Mouse (Mus musculus): ENCODE data around the gene Olfr281.
"Not testable (repeated sequence)": the region's sequence is repeated elsewhere in the genome, so short reads cannot be mapped to it uniquely, and the experiment has no call there.

Olfr281 gene

DNA sequence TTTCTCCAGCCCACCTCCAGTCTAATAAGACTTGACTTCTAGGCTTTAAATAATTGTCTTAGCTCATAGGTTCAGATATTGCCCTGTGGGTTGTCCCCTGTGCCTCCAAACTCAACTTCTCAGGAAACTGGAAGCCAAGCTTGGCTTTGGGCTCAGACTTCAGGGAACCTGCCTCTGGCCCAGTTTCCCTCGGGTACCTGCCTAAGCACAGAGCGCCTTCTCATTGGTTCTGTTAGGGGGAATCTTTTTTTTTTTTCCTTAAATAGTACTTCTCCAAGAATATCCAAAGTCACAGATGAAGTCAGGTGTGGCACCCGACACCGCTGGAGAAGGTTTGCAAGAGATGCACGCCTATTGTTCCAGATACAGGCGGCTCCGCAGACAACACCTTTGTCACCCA, at the start of gene Olfr281:
Olfr281 (plus strand) TSS at position 301 of the 400 bp plus-strand sequence.
- no peak for DNase-seq (ENCODE audit: low spot score in 2 of 2)

DNA sequence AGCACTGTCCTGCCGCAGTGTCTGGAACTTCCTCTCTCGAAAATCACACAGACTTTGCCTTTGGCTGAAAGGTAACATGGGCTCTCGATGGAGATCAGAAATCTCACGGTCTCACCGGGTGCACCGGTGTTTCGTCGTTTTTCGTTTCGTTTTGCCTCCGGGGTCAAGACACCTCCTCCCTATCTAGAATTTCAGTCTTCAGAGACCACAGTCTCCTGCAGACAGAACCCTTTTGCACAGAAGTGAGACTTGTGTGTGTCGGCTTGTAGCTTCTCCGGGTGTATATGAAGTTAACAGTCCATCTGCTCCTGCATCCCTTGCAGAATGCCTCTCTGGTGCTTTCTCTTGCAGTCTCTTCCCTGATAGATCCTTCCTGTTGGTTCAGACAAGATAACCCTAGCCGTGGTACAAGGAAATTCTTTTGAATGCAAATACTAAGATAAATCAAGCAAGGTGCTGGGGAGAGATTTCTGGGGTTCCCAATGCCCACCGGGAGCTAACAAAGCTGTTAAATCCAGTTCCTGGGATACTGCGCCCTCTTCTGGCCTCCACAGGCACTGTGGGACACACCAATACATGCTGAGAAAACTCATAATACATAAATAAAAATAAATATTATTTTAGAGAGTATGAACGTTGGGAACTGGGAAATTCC, 43.9 kb upstream of the Olfr281 start:
- DNase-seq (ENCODE audit: low spot score in 2 of 2), result no peak

DNA sequence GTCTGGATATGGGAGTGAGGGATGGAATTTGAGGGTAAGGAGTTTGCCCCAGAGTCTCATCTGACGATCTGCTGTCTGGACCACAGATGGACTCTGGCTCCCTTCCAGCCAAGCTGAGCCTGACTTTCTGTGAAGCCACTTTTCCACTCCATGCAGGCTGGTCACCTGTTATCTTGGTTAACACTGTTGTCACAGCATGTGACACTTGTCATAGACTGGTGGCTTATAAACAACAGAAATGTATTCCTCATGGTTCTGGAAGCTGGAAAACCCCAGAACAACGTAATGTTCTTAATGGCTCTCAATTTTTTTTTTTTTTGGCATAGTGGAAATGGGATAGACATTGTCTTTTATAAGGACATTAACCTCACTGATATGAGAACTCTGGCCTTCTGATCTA, 42.8 kb upstream of the Olfr281 start:
- DNase-seq (ENCODE audit: low spot score in 2 of 2), result no peak

GRCm38 (mm10) chr15:98410249-98410648, 42.1 kb upstream of the Olfr281 start:
- DNase-seq (ENCODE audit: low spot score in 2 of 2), result no peak

- DNase-seq (ENCODE audit: low spot score in 2 of 2), result no peak
Measured at GRCm38 (mm10) chr15:98415996-98416395, 36.4 kb upstream of the Olfr281 start.

DNA sequence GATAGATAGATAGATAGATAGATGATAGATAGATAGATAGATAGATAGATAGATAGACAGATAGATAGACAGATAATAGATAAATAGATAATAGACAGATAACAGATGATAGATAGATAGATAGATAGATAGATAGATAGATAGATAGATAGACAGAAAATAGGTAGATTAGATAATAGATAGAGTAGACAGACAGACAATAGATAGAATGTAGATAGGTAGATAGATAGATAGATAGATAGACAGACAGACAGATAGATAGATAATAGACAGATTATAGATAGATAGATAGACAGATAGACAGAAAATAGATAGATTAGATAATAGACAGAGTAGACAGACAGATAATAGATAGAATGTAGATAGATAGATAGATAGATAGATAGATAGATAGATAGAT, 35.6 kb upstream of the Olfr281 start:
- not testable (repeated sequence) for DNase-seq (ENCODE audit: low spot score in 2 of 2)

DNA sequence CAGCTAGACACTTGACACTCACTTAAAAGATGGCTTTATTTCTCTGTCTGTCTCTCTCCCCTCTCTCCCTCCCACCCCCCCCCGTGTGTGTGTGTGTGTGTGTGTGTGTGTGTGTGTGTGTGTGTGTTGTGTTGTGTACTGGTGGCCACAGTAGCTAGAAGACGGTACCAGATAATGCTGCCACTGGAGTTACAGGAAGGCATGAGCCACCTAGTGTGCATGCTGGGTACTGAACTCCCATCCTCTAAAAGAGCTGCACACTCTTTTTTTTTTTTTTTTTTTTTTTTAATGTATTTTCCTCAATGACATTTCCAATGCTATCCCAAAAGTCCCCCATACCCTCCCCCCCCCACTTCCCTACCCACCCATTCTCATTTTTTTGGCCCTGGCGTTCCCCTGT, 35.1 kb upstream of the Olfr281 start:
- DNase-seq (ENCODE audit: low spot score in 2 of 2), result not testable (repeated sequence)

- no peak for DNase-seq (ENCODE audit: low spot score in 2 of 2)
Measured at GRCm38 (mm10) chr15:98418096-98418495, 34.3 kb upstream of the Olfr281 start.

- DNase-seq (ENCODE audit: low spot score in 2 of 2), result no peak
Measured at GRCm38 (mm10) chr15:98420897-98421296, 31.5 kb upstream of the Olfr281 start.

DNA sequence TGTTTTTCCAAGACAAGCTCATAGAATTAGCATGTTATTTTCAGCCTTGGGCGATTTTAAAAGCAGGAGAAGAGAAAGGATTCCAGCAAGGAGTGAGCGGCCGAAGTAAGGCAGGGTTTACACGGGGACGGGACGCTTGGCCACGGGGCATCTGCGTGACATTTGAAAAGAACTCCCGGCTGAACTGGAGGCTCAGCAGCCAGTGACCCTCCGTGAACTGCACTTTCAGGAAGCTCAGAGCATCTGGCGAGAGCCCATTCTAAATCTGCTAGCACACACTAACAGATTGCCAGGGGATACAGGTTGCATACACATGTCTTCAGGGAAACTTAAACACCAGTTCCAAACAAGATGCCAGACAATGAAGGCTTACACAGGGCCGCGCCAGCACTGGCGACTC, 28.1 kb upstream of the Olfr281 start:
- DNase-seq (ENCODE audit: low spot score in 2 of 2), result no peak

GRCm38 (mm10) chr15:98424753-98425152, 27.6 kb upstream of the Olfr281 start:
- DNase-seq (ENCODE audit: low spot score in 2 of 2), result no peak

DNA sequence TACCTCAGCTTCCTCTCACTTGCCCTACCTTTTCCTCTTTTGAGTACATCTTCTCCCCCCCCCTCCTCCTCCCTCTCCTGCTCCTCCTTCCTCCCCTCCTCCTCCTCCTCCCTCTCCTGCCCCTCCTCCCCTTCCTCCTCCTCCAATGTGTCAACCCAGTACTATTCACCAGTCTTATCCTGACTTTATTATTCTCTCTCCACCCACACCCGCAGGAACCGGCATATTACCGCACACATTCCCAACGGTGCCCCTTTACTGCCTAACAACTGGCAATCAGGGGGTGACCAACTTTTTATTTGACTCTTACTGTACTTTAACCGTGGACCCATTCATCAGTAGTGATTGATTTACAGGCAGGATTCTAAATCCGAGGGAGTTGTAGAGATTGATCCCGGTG, 27.2 kb upstream of the Olfr281 start:
- DNase-seq (ENCODE audit: low spot score in 2 of 2), result no peak

DNA sequence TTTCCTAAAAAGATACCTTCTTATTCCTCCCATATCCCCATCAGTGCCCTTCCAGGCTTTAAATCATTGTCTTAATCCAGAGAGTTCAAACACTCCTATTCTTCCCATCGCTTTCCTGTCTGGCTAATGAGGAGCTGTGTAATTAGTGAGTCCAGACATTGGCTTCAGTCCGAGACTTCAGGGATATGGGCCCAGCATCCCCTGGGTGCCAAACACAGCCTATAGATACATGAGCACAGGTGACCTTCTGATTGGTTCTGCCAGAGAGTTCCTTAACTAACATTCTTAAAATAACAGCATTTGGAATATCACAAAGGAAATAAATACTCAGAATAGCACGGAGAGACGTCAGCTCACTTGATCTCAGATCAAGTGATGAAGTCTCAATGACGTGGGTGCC, 21.5 kb upstream of the Olfr281 start, which contains the start of gene Olfr282:
Olfr282 (plus strand) TSS at position 301 of the 400 bp plus-strand sequence.
- not testable (repeated sequence) for DNase-seq (ENCODE audit: low spot score in 2 of 2)

DNA sequence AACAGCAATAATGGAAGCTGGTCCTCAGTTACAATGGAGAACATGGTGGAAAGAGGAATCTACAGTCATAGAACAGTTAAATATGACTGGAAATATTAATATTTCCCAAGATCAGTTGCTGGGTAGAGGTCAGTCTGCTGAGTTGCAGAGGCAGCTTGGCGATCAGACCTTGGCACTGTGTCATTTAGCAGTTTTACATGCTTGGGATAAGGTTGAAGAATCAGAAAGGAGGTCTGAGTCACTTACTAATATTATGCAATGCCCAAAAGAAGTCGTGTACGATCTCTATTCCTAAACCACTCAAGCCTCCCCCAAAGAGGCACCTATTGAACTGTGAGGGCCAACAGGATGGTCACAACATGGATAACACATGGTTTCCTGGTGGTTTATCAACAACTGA, 7.8 kb upstream of the Olfr281 start:
- no peak for DNase-seq (ENCODE audit: low spot score in 2 of 2)

DNA sequence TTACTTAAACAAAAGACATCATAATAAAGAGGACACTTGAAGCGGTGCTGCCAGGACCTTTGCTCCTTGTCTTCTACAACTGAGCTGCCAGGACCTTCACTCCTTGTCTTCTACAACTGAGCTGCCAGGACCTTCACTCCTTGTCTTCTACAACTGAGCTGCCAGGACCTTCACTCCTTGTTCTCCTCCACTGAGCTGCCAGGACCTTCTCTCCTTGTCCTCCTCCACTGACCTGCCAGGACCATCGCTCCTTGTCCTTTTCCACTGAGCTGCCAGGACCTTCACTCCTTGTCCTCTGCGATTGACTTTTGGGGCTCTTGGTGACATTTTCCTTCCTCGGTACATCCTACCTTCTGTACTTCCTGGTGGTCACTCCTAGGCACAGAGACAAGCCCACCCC, 3.9 kb upstream of the Olfr281 start:
- no peak for DNase-seq (ENCODE audit: low spot score in 2 of 2)

- no peak for DNase-seq (ENCODE audit: low spot score in 2 of 2)
Measured at GRCm38 (mm10) chr15:98469596-98469995, 17.2 kb downstream of the Olfr281 start, which contains the start of gene OR5BS1P. Gene OR5BS1P (plus strand): TSS chr15:98469896.

- DNase-seq (ENCODE audit: low spot score in 2 of 2), result no peak
Measured at GRCm38 (mm10) chr15:98471539-98471938, 19.2 kb downstream of the Olfr281 start.

GRCm38 (mm10) chr15:98474958-98475357, 22.6 kb downstream of the Olfr281 start:
- no peak for DNase-seq (ENCODE audit: low spot score in 2 of 2)

DNA sequence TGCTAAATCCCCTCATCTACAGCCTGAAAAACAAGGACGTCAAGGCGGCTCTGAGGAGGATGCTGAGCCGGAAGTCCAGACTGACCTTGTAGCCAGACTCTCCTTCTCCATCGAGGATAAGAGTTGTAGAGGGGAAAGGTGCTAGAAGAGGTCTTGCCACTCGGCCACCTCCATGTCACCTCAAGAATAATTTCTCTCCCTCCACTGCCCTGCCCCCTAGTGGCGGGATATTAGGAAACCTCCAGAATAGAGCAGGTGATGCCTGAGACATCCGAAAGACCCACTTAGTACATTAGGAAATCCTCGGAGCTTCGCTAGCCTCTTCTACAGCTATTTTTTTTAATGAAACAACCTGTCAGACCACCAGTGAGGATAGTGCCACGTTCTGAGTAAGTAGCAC, 23.0 kb downstream of the Olfr281 start:
- DNase-seq (ENCODE audit: low spot score in 2 of 2), result peak; percentile 24 to 57

DNA sequence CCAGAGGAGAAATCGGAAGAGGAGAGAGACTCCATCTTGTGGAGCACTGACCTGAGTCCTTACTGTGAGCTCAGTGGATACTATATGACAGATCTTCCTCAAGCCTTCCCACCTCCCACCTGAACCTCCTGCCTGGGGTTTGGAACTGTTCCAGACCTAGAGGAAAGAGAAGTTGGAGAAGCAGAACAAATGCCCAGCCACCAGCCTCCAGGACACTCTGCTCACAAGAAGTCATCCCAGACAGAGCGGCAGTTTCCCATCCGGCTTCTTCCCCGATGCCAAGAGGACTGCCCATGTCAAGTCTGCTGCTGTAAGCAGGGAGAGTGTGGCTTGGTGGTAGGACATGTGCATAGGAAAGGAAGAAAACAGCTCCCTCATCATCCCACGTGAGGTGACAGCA, 23.9 kb downstream of the Olfr281 start:
- DNase-seq (ENCODE audit: low spot score in 2 of 2), result no peak

- DNase-seq (ENCODE audit: low spot score in 2 of 2), result no peak
Measured at GRCm38 (mm10) chr15:98479568-98480102, 27.2 kb downstream of the Olfr281 start.

DNA sequence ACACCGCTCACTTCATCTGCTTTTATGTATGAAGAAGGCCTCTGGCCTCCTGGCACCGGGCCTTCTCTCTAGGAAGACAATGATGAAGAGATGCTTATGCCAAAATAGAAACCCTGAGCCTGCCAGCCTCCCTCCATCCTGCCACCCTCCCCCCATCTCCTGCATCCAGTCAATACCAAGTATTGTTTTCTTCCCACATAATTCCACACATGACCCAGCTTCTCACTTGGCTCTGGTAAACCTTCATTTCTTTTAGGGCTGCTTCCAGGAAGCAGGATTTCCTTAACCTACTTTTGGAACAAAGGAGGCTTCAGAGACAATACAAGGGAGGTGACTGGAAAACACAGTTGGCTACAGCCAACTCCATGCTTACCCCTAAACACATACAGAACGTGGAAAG, 30.3 kb downstream of the Olfr281 start, which contains the start of gene Lalba:
Lalba (minus strand) TSS at position 21 of the 400 bp plus-strand sequence.
- DNase-seq (ENCODE audit: low spot score in 2 of 2), result no peak

Data from spleen, postnatal 36 days (tissue).